Mouse (Mus musculus): ENCODE results near the gene Ak4. TPM values are rescaled to one million over a fixed set of nuclear protein-coding genes. Genes with fewer than 3 reads are reported as not detected.

Gene Ak4
- polyA plus RNA-seq, 1 experiment from 2014 or later, result 5.3 TPM

DNA sequence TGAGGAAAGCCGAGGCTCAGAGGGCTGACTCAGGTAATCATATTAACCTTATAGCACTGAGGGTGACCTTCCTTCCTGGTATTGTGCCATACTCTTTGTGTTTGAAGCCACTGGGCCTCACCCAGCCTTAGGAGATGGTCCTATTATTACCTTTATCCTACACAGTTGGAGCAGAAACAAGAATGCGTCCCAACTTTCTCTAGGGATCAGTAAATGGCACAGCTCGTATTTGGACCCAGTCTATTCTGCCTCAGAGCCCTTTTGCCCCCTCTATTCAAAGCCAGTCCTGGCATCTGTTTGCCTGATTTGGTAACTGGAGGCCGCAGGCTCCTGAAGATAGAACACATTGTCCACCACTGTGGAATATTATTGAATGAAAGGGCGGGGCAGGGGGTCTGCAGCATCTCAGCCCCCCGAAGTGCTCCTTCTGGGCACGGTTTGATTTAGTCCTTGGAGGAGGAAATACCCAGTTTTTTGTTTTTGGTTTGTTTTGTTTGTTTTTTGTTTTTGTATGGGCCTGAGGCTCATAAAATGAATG, 85.5 kb downstream of the Ak4 start:
- ATAC-seq, result no peak
- DNase-seq (ENCODE audit: low spot score), result no peak
- no peaks in the 10 kb centered on the region for H3K9me3 ChIP-seq (ENCODE audit: low read length)
- peaks cover 7% of the 10 kb centered on the region; the same call in 1 of the 2 replicates for H3K27me3 ChIP-seq (replicated peaks; ENCODE audit: insufficient read depth, low read length)
- WGBS, result 76% methylated on average over 7 of the region's 7 CpGs
- TF ChIP-seq CTCF (IDR thresholded peaks at IDR 0.05) (no peak), EP300 (IDR thresholded peaks at IDR 0.05) (no peak)
- H3K4me2 ChIP-seq (replicated peaks; ENCODE audit: low read depth, low read length), result no peak overlapping the region
- no peak overlapping the region for H3K27ac ChIP-seq (ENCODE audit: low read length)
- H3K4me1 ChIP-seq (ENCODE audit: insufficient read depth, low read depth, low read length), result peaks cover 7% of the 10 kb centered on the region; the same call in 1 of the 2 replicates
- H3K9ac ChIP-seq (replicated peaks; ENCODE audit: low read depth), result no peak overlapping the region
- no peak overlapping the region for H3K4me3 ChIP-seq (ENCODE audit: low read depth, low read length)
- H3K36me3 ChIP-seq (ENCODE audit: insufficient read depth, low read length), result no peaks in the 10 kb centered on the region

DNA sequence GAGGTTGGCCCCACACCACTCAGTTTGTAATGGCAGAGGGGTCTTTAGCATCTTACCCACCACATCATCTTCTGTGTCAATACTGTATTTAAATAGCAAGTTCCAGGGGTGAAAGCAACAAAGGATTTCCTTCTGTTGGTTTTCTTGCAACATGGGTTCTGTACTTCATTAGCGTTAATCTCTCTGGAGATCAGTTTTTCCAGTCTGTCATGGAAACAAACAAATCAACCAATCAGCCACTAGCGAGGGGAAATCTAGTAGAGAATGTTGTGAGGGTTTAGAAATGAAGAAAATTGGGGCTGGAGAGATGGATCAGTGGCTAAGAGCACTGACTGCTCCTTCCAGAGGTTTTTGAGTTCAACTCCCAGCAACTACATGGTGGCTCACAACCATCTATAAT, 86.9 kb downstream of the Ak4 start:
- no peak for ATAC-seq

DNA sequence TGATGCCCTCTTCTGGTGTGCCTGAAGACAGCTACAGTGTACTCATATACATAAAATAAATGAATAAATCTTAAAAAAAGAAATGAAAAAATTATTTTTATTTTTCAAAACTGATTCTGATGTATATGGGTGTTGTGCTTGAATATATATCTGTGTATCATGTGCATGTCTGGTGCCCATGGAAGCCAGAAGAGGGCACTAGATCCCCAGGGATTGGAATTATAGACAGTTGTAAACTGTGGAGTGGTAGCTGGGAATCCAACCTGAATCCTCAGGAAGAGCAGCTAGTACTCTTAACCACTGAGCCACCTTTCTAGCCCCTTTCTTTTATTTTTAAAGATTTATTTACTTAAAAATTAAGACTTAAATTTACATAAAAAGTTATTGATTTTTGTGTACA, 87.3 kb downstream of the Ak4 start:
- TF ChIP-seq EP300 (IDR thresholded peaks at IDR 0.05) (no peak), CTCF (IDR thresholded peaks at IDR 0.05) (no peak)
- no peak for DNase-seq (ENCODE audit: low spot score)
- no peak overlapping the region for H3K9ac ChIP-seq (replicated peaks; ENCODE audit: low read depth)
- no peak overlapping the region for H3K27ac ChIP-seq (ENCODE audit: low read length)
- H3K4me3 ChIP-seq (ENCODE audit: low read depth, low read length), result no peak overlapping the region
- no peaks in the 10 kb centered on the region for H3K9me3 ChIP-seq (ENCODE audit: low read length)
- peaks cover 7% of the 10 kb centered on the region; the same call in 1 of the 2 replicates for H3K27me3 ChIP-seq (replicated peaks; ENCODE audit: insufficient read depth, low read length)
- H3K4me2 ChIP-seq (replicated peaks; ENCODE audit: low read depth, low read length), result no peak overlapping the region
- peaks cover 7% of the 10 kb centered on the region; the same call in 1 of the 2 replicates for H3K4me1 ChIP-seq (ENCODE audit: insufficient read depth, low read depth, low read length)
- ATAC-seq, result no peak
- no peaks in the 10 kb centered on the region for H3K36me3 ChIP-seq (ENCODE audit: insufficient read depth, low read length)

More for the DNA sequence above, 86.9 kb downstream of the Ak4 start:
- Histone ChIP-seq H3K36me3 (ENCODE audit: insufficient read depth, low read length) (no peaks in the 10 kb centered on the region), H3K27ac (ENCODE audit: low read length) (no peak overlapping the region), H3K4me1 (ENCODE audit: insufficient read depth, low read depth, low read length) (peaks cover 7% of the 10 kb centered on the region; the same call in 1 of the 2 replicates), H3K9ac (replicated peaks; ENCODE audit: low read depth) (no peak overlapping the region), H3K9me3 (ENCODE audit: low read length) (no peaks in the 10 kb centered on the region), H3K4me3 (ENCODE audit: low read depth, low read length) (no peak overlapping the region), H3K4me2 (replicated peaks; ENCODE audit: low read depth, low read length) (no peak overlapping the region), H3K27me3 (replicated peaks; ENCODE audit: insufficient read depth, low read length) (peaks cover 7% of the 10 kb centered on the region; the same call in 1 of the 2 replicates)
- TF ChIP-seq EP300 (IDR thresholded peaks at IDR 0.05), result no peak
- no peak for TF ChIP-seq CTCF (IDR thresholded peaks at IDR 0.05)
- 65% methylated on average over 2 of the region's 2 CpGs for WGBS
- no peak for DNase-seq (ENCODE audit: low spot score)

DNA sequence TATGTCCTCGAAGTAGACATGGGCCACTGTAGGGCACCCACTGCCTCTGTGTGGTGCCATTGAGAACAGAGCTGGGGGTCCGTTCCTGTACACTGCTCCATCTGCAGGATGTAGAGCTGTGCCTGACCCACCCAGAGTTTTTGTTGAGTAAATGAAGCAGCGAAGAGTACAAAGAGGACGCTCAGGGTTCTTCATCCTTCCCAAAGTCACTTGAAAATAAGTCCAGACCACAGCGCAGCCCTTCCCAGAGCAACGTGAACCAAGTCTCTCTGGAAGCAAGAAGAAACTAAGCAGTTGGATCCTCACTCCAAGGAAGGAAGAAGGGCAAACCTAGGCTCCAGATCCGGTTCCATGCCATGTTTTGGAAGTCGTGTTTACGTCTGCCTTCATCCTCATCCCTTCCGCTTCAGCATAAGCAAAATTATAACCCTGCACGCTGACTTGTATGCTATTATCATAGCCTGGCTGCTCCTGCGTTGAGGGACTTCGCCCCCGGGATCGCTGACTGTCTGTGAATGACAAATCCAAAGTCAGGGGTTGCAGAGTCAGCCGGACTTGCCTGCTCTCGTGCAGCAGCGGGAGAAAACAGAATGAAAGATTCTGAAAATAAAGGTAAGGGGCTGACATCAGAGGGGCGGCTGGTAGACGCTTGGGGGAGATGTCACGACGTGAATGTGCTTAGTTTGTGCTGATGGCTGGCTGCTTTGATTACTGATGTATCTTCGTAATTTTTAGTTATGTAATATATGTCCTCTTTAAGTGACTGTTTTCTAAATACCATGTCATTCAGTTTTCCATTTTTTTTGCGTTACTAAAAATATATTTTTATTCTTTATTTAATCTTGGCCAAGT, 88.7 kb downstream of the Ak4 start:
- WGBS, result 11% methylated on average over 24 of the region's 24 CpGs
- Histone ChIP-seq H3K4me2 (replicated peaks; ENCODE audit: low read depth, low read length) (peak overlapping the region; percentile 55), H3K36me3 (ENCODE audit: insufficient read depth, low read length) (no peaks in the 10 kb centered on the region), H3K4me1 (ENCODE audit: insufficient read depth, low read depth, low read length) (peaks cover 7% of the 10 kb centered on the region; the same call in 1 of the 2 replicates), H3K4me3 (ENCODE audit: low read depth, low read length) (peak overlapping the region; percentile 29), H3K27ac (ENCODE audit: low read length) (no peak overlapping the region), H3K9ac (replicated peaks; ENCODE audit: low read depth) (no peak overlapping the region), H3K9me3 (ENCODE audit: low read length) (no peaks in the 10 kb centered on the region), H3K27me3 (replicated peaks; ENCODE audit: insufficient read depth, low read length) (peaks cover 7% of the 10 kb centered on the region; the same call in 1 of the 2 replicates)
- ATAC-seq (no peak), DNase-seq (ENCODE audit: low spot score) (no peak)
- TF ChIP-seq EP300 (IDR thresholded peaks at IDR 0.05), result no peak
- no peak for TF ChIP-seq CTCF (IDR thresholded peaks at IDR 0.05)

DNA sequence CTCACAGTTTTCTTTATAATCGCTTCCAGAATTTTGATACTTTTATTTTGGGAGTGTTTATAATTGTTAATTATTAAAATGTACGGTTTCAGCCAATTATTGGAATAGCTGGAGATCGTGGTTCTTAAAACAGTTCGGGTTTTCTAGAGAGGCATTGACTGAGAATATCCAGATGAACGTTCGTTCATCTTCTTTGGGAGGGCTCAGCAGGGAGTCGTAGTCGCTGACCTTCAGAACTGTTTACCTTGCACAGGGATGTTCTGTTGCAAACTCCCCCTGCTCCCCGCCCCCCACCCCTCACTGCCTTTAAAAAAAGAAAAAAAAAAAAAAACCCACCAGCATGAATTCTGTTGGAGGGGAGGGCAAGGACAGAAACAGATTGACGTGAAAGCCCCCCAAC, 89.4 kb downstream of the Ak4 start:
- Histone ChIP-seq H3K27me3 (replicated peaks; ENCODE audit: insufficient read depth, low read length) (peaks cover 7% of the 10 kb centered on the region; the same call in 1 of the 2 replicates), H3K36me3 (ENCODE audit: insufficient read depth, low read length) (no peaks in the 10 kb centered on the region), H3K4me3 (ENCODE audit: low read depth, low read length) (peak overlapping the region; percentile 17; the same call in 1 of the 2 replicates), H3K4me2 (replicated peaks; ENCODE audit: low read depth, low read length) (peak overlapping the region; percentile 44), H3K9ac (replicated peaks; ENCODE audit: low read depth) (no peak overlapping the region), H3K4me1 (ENCODE audit: insufficient read depth, low read depth, low read length) (peaks cover 7% of the 10 kb centered on the region; the same call in 1 of the 2 replicates), H3K9me3 (ENCODE audit: low read length) (no peaks in the 10 kb centered on the region), H3K27ac (ENCODE audit: low read length) (no peak overlapping the region)
- no peak for DNase-seq (ENCODE audit: low spot score)
- no peak for ATAC-seq
- TF ChIP-seq EP300 (IDR thresholded peaks at IDR 0.05), result no peak
- no peak for TF ChIP-seq CTCF (IDR thresholded peaks at IDR 0.05)
- WGBS, result 5% methylated on average over 10 of the region's 10 CpGs

DNA sequence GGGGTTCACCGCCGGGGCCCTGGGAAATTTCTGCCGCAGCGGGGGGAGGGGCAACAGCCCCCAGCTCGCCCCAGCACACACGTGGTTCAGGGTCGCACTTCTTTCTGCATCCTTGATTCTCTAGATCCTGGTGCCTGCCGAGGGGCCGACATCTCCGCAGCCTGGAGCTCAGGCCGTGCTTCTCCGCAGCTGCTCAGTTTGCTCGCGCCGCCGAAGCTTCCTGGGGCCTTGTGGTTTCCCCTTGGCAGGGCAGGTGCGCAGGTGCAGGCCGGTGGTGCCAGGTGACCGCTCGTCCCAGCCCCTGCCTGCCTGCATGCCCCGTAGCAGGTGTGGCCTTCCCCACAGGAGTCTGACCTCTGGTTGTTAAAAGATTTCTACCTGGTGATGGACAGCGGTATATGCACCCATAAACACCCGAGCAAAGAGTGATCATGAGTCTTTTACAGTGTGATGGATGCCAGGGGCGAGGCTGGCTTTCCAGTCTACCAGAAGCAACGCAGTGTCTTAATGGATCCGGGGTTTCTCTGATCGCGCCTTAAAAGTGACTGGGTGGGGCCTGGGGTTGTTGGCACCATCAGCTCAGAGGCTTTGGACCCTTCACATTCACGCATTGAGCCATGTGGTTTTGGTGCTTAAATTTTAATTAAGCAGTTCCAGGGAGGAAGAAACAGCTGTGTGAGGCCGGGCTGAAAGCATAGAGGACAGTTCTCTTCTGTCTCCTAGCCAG, 89.9 kb downstream of the Ak4 start:
- no peak for DNase-seq (ENCODE audit: low spot score)
- 9% methylated on average over 28 of the region's 30 CpGs for WGBS
- H3K36me3 ChIP-seq (ENCODE audit: insufficient read depth, low read length), result no peaks in the 10 kb centered on the region
- H3K27me3 ChIP-seq (replicated peaks; ENCODE audit: insufficient read depth, low read length), result peaks cover 7% of the 10 kb centered on the region; the same call in 1 of the 2 replicates
- peak overlapping the region; percentile 17; the same call in 1 of the 2 replicates for H3K4me3 ChIP-seq (ENCODE audit: low read depth, low read length)
- H3K9ac ChIP-seq (replicated peaks; ENCODE audit: low read depth), result no peak overlapping the region
- no peak for TF ChIP-seq CTCF (IDR thresholded peaks at IDR 0.05)
- no peak for TF ChIP-seq EP300 (IDR thresholded peaks at IDR 0.05)
- H3K9me3 ChIP-seq (ENCODE audit: low read length), result no peaks in the 10 kb centered on the region
- H3K27ac ChIP-seq (ENCODE audit: low read length), result no peak overlapping the region
- peaks cover 7% of the 10 kb centered on the region; the same call in 1 of the 2 replicates for H3K4me1 ChIP-seq (ENCODE audit: insufficient read depth, low read depth, low read length)
- H3K4me2 ChIP-seq (replicated peaks; ENCODE audit: low read depth, low read length), result peak overlapping the region; percentile 44
- ATAC-seq, result no peak
